Mouse (Mus musculus): ENCODE results near the gene Cnnm3.

Cnnm3 gene

DNA sequence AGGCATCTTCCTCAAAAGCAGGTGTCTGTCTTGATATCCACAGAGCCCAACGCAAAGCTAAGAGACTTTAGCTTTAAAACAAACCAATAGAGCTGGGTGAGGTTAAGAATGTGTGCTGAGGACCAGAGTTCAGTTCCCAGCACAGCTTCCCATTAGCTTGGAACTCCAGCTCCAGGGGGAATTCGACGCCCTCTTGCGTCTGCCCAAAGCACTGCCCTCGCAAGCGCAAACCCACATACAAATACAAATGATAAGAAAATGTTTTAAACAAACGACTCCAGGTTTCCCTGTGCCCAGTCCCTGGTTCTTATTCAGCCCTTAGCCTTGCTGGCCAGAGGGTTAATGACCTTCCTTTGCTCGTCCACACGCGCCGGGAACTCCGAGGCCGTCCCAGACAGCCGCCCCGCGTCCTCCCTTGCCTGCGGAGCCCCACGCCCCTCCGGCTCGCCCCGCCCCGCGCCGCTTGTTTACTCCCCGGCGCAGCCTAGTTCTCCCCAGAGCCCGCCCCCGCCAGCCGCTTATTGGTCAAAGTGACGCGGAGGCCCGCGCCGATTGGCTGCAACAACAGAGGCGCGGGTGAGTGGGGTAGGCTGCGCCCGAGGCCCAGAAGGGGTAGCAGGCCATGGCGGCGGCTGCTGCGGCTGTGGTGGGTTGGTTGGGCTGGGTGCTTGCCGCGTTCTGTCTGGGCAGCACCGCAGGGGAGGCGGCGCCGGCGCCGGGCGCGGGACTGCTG is at the start of gene Cnnm3:
Gene Cnnm3, plus strand, starts transcription at position 579 of the 733 bp plus-strand sequence.
- peak; percentile 100 for DNase-seq

- no peak for DNase-seq
These were observed 46.0 kb upstream of the Cnnm3 start for GRCm38 (mm10) chr1:36465641-36466160.

GRCm38 (mm10) chr1:36467446-36467845 is 44.2 kb upstream of the Cnnm3 start:
- no peak for DNase-seq

DNA sequence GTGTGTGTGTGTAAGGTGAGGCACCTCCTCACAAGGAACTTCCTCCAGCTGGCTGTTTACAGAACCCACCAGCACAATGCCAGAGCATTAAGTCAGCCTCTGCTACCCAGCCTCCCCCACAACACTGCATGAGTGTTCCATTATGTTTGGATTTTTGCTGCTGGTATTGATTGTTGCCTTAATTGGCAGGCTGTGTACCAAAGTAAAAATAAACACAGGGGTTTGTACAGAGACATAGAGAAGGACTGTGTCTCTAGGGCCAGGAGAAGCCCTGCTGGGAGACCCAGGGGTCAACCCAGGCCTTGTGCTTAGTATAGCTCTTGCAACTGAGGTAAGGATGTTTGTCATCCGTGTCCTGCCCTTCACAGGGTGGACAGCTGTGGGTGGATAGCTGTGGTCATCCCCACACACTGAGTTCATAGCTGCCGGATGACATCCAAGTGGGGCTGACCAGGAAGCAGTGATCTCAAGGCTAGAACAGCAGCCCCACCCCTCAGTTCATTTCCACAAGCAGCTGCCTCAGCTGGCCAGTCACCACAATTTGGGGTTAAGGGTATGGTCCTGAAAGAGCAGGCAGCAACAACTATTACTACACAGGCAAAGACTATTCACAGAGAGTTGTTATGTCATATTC is 41.7 kb upstream of the Cnnm3 start:
- peak; percentile 97 for DNase-seq

GRCm38 (mm10) chr1:36471181-36472105 is 40.2 kb upstream of the Cnnm3 start, which contains the start of gene Cnnm4:
Gene Cnnm4, plus strand, starts transcription at chr1:36471620.
- DNase-seq = peak; percentile 99

DNA sequence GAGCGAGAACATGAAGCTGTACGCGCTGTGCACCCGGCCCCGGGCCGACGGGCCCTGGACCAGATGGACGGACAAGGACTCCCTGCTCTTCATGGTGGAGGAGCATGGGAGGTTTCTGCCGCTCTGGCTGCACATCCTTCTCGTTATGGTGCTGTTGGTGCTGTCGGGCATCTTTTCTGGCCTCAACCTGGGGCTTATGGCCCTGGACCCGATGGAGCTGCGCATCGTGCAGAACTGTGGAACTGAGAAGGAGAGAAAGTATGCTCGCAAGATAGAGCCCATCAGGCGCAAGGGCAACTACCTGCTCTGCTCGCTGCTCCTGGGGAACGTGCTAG is 39.6 kb upstream of the Cnnm3 start:
- no peak for DNase-seq

GRCm38 (mm10) chr1:36473211-36473780 is 38.4 kb upstream of the Cnnm3 start:
- DNase-seq = no peak

- no peak for DNase-seq
These were observed 37.0 kb upstream of the Cnnm3 start for GRCm38 (mm10) chr1:36474646-36475045.

DNA sequence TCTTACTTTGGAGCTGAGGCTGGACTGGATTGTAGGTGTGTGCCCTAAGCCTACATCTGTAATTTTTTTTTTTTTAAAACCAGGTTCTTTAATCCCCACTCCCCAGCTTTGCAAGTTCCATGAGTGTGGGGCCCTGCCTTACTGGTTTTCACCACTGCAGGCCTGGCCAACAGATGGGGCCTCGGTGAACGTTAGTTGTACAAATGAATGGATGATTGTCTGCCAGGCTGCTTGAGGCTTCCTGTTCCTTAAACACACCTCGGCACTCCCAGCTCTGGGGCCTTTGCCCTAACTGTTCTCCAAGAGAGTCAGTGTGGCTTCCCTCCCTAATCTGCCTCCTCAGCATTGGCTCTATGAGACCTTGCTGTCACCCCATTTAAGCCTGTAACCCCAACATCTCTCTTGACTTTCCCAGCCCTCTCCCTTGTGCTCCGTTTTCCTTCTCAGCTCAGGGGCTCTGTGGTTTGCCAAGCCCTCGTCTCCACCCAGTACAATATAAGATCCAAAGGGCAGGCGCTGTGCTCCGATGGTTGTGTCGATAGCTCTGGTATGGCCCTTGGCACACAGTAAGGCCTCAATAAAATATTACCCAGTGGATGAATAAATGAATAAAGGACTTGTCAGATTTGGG is 36.1 kb upstream of the Cnnm3 start:
- DNase-seq = no peak

- DNase-seq = no peak
These were observed 35.2 kb upstream of the Cnnm3 start for GRCm38 (mm10) chr1:36476426-36476825.

DNA sequence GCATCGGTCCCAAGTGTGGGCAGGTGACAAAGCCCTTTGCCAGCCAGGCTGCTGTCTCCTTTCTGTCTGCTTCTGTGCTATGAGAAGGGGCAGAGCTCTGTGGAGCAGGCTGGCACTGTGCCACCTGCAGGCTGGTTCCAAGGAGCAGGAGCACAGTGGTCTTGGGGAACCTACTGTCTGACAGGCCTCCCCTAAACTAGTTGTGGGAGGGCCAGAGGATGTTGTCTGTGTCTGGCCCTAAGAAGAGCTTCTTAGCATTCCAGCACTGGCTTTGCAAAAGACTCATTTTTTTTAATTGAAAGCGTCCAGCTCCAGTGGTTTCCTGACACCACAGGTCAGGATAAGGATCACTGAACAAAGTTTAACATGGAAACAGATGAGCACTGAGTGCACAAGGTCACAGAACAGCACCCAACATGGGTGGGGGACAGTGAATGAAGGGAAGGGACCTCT is 33.3 kb upstream of the Cnnm3 start:
- DNase-seq = no peak

DNA sequence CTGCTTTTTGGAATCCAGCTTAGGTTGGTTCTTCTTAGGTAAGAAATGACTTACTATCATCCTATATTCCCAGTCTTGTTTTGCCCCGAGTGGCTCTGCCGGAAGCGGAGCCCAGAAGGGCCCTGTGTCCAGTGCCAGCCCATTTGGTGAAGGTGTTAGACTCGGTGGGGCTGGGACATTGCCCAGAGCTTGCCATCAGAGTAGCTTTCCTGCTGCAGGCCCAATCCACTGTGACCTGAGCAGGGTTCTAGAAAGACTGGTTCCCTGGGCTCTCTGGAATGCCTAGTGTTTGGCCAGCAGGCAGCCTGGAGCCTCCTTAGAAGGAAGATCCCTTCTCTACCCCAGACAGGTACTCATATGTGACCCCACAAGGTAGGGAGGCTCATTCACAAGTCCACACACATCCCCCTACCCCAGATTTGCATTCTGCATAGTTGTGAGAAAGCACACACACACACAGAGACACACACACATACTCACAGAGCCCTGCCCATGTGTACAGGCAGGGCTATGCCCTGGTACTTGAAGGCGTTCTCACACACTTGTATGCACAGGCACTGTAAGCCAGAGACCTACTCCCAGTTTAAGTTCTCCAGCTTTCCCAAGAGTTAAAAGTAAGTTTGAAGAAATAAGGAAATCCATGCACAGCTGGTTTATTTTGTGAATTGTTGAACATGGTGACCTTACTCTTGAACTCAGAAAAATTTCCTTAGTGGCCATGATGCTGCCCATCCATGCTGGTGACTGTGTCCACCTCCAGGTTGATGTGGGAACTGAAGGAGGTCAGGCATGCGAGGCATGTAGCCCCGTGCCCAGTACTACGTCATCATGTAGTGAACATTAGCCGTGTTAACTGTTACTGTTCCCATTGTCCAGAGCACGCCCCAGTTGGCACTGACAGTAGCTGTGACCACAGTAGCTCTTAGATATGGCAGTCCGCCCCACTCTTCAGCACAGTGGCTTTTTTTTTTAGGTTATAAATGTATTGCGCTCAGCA is 31.5 kb upstream of the Cnnm3 start:
- no peak for DNase-seq

- DNase-seq = no peak
These were observed 27.8 kb upstream of the Cnnm3 start for GRCm38 (mm10) chr1:36483825-36484224.

DNA sequence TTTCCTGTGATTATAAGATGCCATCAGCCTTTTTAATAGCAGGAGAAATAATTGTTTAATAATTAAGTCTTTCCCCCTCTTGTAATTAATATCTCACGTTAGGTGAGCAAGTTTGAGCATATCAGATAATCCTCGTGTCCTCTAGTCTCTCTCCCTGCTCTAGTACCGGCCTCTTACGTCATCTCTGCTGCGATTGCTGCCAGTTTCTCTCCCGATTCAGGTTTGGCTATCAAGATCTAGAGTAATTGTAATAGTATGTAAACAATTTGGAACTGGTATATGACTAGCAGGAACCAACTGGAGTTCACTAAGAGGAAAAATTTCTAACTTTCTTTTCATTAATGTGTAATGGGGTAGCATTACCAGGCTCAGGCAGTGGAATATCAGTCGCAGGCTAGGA is 26.6 kb upstream of the Cnnm3 start:
- no peak for DNase-seq

- DNase-seq = no peak
These were observed 24.6 kb upstream of the Cnnm3 start for GRCm38 (mm10) chr1:36487111-36487510.

DNA sequence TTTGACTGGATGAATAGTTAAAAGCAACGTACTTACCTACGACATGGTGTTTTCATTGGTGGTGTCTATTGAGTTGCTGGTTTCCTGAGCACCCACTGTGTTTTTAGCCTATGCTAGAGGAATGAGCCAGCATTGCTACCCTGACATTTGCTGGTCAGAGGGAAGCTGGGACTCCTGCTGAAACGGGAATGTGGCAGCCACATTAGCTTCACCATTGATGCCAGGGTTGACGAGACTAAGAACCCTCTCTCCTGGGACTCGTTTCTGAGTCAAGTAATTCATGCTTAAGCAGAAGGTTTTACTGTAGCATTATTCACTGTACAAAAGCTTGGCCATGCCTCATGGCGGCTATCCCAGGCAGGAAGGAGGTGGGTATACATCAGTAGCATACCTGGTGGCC is 22.0 kb upstream of the Cnnm3 start:
- no peak for DNase-seq

DNA sequence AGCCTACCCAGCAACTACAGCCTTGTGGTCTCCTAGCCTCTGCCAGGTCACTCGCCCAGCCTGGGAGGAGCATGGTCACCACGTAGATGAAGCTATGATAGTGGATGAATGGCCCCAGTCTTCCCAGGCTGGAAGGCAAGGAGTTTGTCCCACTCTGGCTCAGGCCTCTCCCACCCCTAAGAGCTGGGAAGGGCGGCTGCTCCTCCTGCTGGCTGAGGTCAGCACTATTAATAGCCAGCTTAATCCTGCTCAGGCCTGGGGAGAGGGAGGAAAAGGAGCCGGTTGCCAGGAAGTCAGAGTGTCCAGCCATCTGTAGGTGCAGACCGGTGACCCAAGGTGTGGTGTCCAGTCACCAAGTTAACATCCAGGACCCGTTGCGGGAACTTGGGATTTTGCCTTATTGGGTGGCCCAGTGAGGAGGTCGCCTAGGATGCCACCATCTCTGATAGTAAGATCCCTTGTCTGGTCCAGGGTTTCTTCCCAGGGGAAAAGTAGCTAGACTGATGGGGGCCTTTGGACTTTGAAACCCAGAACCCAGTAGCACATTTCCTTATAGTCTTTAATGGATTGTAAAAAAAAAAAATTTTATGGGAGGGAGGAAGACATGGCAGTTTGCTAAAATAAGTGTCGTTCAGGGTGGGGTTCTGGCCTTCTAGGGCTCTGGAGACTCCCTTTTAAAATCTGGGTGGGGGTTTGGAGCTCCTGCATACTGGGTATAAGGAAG is 19.1 kb upstream of the Cnnm3 start:
- DNase-seq = peak; percentile 97

GRCm38 (mm10) chr1:36493299-36493698 is 18.4 kb upstream of the Cnnm3 start:
- DNase-seq = no peak

DNA sequence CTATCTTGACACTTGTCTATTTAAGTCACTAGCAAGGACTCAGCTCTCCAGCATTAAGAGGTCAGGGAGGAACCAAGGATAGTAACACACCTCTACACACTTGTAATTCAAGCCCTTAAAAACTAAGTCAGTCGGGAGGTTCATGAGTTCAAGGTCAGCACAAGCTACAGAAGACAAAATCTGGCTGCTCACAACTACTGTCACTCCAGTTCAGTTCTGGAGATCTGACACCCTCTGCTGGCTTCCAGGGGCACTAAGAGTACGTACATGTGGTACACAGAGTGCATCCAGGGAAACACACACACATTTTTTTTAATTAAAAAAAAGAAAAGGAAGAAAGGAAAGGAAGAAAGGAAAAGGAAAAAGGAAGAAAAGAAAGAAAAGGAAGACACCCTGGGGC is 14.9 kb upstream of the Cnnm3 start:
- no peak for DNase-seq

DNA sequence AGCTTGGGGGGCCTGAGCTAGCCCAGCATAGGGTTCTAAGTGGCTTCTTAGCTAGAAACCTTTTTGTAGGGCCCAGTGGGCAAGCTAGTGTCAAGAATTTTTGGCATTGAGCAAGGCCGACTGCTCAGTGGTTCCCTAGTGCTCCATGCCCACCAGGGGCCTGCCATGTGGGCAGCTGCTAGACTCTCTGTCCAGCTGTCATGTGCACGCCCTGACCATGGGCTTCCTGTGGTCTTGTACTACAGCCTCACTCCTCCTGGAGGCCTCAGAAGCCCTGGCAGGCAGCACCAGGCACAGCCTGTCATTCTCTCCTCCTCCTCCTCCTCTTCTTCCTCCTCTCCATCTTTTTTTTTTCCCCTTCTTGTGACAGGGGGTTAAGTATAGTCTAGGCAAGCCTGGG is 14.4 kb upstream of the Cnnm3 start:
- no peak for DNase-seq
